Mouse (Mus musculus): ENCODE data around the gene Tmem231. TPM values are rescaled to one million over a fixed set of nuclear protein-coding genes. Genes with fewer than 3 reads are reported as not detected.

Tmem231 gene
- total and polyA plus RNA-seq, 2 experiments from 2014 or later, result 1.2 to 1.6 TPM

DNA sequence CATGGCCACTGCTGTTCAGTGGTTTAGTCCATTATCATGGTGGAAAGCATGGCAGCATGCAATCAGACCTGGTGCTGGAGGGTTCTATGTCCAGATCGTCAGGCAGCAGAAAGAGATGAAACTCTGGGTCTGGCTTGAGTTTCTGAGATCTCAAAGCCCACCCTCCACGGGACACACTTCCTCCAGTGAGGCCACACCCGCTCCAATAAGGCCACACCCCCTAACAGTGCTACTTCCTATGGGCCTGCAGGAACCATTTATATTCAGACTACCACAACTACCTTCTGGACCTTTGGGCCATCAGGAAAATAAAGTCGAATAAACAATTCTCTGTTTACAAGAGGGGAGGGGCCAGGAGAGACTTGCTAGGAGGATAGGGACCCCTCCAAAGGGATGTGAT is 12.7 kb downstream of the Tmem231 start:
- H3K27me3 ChIP-seq (ENCODE audit: control insufficient read depth, insufficient read depth, low read length), result no peaks in the 10 kb centered on the region
- no peak overlapping the region for H3K4me3 ChIP-seq (ENCODE audit: low read depth, low read length)
- no peaks in the 10 kb centered on the region for H3K9me3 ChIP-seq (replicated peaks; ENCODE audit: control insufficient read depth, low read length)
- H3K4me1 ChIP-seq (ENCODE audit: control insufficient read depth, insufficient read depth), result no peaks in the 10 kb centered on the region
- H3K9ac ChIP-seq (replicated peaks; ENCODE audit: low read depth, low read length), result no peak overlapping the region
- DNase-seq (ENCODE audit: low spot score) (no peak), ATAC-seq (ENCODE audit: insufficient read depth, low read depth) (no peak)
- no peak overlapping the region for H3K27ac ChIP-seq (ENCODE audit: low read depth)
- H3K4me2 ChIP-seq (ENCODE audit: low read depth, low read length), result no peak overlapping the region
- WGBS, result 69% methylated on average over 4 of the region's 4 CpGs
- H3K36me3 ChIP-seq (replicated peaks; ENCODE audit: control insufficient read depth, insufficient read depth, low read length), result no peaks in the 10 kb centered on the region
- TF ChIP-seq EP300 (IDR thresholded peaks at IDR 0.05; ENCODE audit: low read depth), result no peak
- TF ChIP-seq CTCF (IDR thresholded peaks at IDR 0.05; ENCODE audit: low read depth), result no peak

DNA sequence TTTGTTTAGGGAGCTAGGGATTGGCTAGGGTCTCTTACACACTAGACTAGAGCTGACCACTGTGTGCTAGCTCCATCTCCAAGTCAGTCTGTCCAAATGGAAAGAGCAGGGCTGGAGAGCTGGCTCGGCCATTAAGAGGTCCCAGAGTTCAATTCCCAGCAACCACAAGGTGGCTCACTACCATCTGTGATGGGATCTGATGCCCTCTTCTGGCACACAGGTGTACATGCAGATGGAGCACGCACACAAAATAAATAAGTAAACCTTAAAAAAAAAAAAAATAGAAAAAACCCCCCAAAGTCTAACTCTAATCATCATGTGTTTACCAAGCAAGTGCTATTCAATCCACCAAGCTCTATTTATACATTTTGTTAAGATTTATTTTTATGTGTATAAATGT is 14.0 kb downstream of the Tmem231 start:
- 83% methylated on average over 2 of the region's 2 CpGs for WGBS
- H3K9ac ChIP-seq (replicated peaks; ENCODE audit: low read depth, low read length), result no peak overlapping the region
- TF ChIP-seq EP300 (IDR thresholded peaks at IDR 0.05; ENCODE audit: low read depth), result no peak
- TF ChIP-seq CTCF (IDR thresholded peaks at IDR 0.05; ENCODE audit: low read depth), result peak; percentile 20; the same call in 1 of the 2 replicates
- no peak overlapping the region for H3K4me3 ChIP-seq (ENCODE audit: low read depth, low read length)
- no peaks in the 10 kb centered on the region for H3K4me1 ChIP-seq (ENCODE audit: control insufficient read depth, insufficient read depth)
- no peaks in the 10 kb centered on the region for H3K27me3 ChIP-seq (ENCODE audit: control insufficient read depth, insufficient read depth, low read length)
- DNase-seq (ENCODE audit: low spot score) (no peak), ATAC-seq (ENCODE audit: insufficient read depth, low read depth) (no peak)
- no peak overlapping the region for H3K4me2 ChIP-seq (ENCODE audit: low read depth, low read length)
- no peaks in the 10 kb centered on the region for H3K36me3 ChIP-seq (replicated peaks; ENCODE audit: control insufficient read depth, insufficient read depth, low read length)
- H3K9me3 ChIP-seq (replicated peaks; ENCODE audit: control insufficient read depth, low read length), result no peaks in the 10 kb centered on the region
- H3K27ac ChIP-seq (ENCODE audit: low read depth), result no peak overlapping the region

DNA sequence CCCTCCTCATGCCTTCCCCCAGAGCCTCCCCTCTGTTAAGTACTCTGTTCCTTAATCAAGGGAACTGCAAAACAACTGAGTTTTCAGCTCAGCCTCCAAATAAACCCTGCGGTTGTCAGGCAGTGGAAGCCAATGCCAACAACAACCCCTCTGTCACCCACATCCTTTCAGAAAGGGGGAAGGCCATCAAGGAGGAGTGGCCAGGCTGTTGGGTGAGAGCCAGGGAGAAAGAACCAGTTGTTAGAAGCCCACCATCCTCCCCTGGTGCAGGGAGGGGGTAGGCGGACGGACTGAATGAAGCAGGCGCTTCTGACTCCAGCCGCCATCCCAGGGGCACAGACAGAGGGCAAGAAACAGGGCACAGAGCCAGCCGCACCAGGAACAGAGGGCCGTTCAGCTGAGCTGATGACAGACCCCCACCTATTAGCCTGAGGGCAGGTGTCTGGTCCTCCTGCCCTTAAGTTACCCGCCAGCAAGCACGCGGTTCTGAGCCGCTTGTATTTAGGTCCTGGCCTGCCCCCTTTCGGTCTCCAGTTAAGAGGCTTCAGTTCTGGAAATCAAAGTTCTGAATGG is 20.7 kb downstream of the Tmem231 start:
- Histone ChIP-seq H3K9me3 (replicated peaks; ENCODE audit: control insufficient read depth, low read length) (no peaks in the 10 kb centered on the region), H3K4me1 (ENCODE audit: control insufficient read depth, insufficient read depth) (no peaks in the 10 kb centered on the region), H3K9ac (replicated peaks; ENCODE audit: low read depth, low read length) (no peak overlapping the region), H3K36me3 (replicated peaks; ENCODE audit: control insufficient read depth, insufficient read depth, low read length) (no peaks in the 10 kb centered on the region), H3K4me3 (ENCODE audit: low read depth, low read length) (no peak overlapping the region), H3K27ac (ENCODE audit: low read depth) (no peak overlapping the region), H3K27me3 (ENCODE audit: control insufficient read depth, insufficient read depth, low read length) (peaks cover 33% of the 10 kb centered on the region), H3K4me2 (ENCODE audit: low read depth, low read length) (no peak overlapping the region)
- no peak for DNase-seq (ENCODE audit: low spot score)
- ATAC-seq (ENCODE audit: insufficient read depth, low read depth), result no peak
- TF ChIP-seq EP300 (IDR thresholded peaks at IDR 0.05; ENCODE audit: low read depth), result no peak
- TF ChIP-seq CTCF (IDR thresholded peaks at IDR 0.05; ENCODE audit: low read depth), result peak; percentile 31; the same call in 1 of the 2 replicates
- WGBS, result 26% methylated on average over 12 of the region's 12 CpGs

DNA sequence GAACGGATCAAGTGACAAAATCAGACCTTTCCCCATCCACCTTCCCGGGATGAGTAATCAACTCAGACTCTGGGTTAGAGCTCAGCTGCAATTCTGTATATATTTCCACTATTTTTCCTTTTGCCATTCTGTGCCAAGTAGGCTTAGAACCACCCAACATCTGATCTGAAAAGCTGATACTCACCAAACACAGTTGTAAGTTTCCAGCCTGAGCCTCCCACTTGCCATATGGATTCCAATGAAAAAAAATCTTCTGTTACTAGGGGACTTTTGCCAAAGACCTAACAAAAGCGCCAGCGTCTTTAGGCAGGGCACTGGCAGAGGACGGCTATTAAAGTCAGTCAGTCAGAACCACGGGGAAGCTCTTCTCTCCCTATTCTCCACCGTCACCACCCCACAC is 22.1 kb downstream of the Tmem231 start:
- ATAC-seq (ENCODE audit: insufficient read depth, low read depth) (no peak), DNase-seq (ENCODE audit: low spot score) (no peak)
- TF ChIP-seq CTCF (IDR thresholded peaks at IDR 0.05; ENCODE audit: low read depth) (no peak), EP300 (IDR thresholded peaks at IDR 0.05; ENCODE audit: low read depth) (no peak)
- Histone ChIP-seq H3K27ac (ENCODE audit: low read depth) (no peak overlapping the region), H3K27me3 (ENCODE audit: control insufficient read depth, insufficient read depth, low read length) (peaks cover 33% of the 10 kb centered on the region), H3K4me3 (ENCODE audit: low read depth, low read length) (no peak overlapping the region), H3K9me3 (replicated peaks; ENCODE audit: control insufficient read depth, low read length) (no peaks in the 10 kb centered on the region), H3K4me1 (ENCODE audit: control insufficient read depth, insufficient read depth) (no peaks in the 10 kb centered on the region), H3K4me2 (ENCODE audit: low read depth, low read length) (no peak overlapping the region), H3K36me3 (replicated peaks; ENCODE audit: control insufficient read depth, insufficient read depth, low read length) (no peaks in the 10 kb centered on the region), H3K9ac (replicated peaks; ENCODE audit: low read depth, low read length) (no peak overlapping the region)
- WGBS, result 61% methylated on average over 7 of the region's 7 CpGs

DNA sequence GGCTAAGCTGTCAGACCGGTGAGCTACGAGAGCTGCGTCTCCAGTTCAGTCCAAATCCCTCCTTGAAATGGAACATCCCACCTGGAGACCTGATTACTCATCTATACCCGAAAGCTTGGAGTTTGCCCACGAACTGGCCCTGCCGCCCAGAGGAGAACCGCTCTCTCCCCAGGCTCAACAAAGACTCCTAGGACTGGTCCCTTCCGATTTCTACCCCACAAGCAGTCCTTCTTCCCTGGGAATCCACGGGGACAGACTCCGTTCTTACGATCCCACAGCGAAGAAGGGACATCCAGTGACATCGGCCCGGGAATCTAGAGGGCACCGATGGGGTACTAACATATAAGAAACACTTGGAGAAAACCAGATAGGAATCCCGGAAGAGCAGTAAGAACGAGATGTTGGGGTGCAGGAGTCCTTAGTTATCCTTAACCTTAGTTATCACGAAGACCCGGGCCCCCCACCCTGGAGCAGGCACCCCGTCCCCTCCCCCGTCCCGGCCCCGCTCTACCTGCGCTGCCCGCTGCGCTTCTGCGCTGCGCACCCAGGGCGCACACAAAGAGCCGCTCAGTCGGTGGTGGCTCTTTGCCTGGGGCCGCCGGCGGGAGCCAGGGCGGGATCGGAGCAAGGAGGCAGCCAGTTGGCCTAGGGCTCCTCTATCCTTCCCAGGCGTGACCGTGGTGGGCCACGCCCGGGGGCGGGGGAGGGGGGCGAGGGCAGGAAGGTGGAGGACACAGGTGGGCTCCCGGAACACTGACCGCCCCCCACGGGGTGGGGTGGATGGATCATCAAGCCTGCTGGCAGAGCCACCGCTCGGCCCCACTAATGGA is 23.8 kb downstream of the Tmem231 start, which contains the start of gene Chst5:
Gene Chst5 (minus strand): TSS at position 827 of the 830 bp plus-strand sequence.
- Histone ChIP-seq H3K9ac (replicated peaks; ENCODE audit: low read depth, low read length) (no peak within 1 kb of the TSS), H3K36me3 (replicated peaks; ENCODE audit: control insufficient read depth, insufficient read depth, low read length) (no peaks in the 10 kb centered on the region), H3K4me2 (ENCODE audit: low read depth, low read length) (peak within 1 kb of the TSS; percentile 56), H3K27me3 (ENCODE audit: control insufficient read depth, insufficient read depth, low read length) (peaks cover 33% of the 10 kb centered on the region), H3K27ac (ENCODE audit: low read depth) (no peak within 1 kb of the TSS), H3K4me1 (ENCODE audit: control insufficient read depth, insufficient read depth) (no peaks in the 10 kb centered on the region), H3K4me3 (ENCODE audit: low read depth, low read length) (peak within 1 kb of the TSS; percentile 34), H3K9me3 (replicated peaks; ENCODE audit: control insufficient read depth, low read length) (no peaks in the 10 kb centered on the region)
- no peak for ATAC-seq (ENCODE audit: insufficient read depth, low read depth)
- DNase-seq (ENCODE audit: low spot score), result no peak
- TF ChIP-seq EP300 (IDR thresholded peaks at IDR 0.05; ENCODE audit: low read depth) (no peak), CTCF (IDR thresholded peaks at IDR 0.05; ENCODE audit: low read depth) (no peak)
- WGBS, result 8% methylated on average over 46 of the region's 47 CpGs

Measured in heart, postnatal 0 days (tissue).